Mouse (Mus musculus) C2C12 (cell line): Measurements from ENCODE around the gene Cldn6. TPM values are rescaled to one million over a fixed set of nuclear protein-coding genes. Genes with fewer than 3 reads are reported as not detected.

ENCODE experiments used
- H3K27me3 ChIP-seq: one replicate; pipeline ENCODE4 v1.6.1; 2011; ENCODE audit not compliant: control insufficient read depth, insufficient read depth, insufficient read length
- H3K36me3 ChIP-seq: one replicate; pipeline ENCODE4 v1.6.1; 2011; ENCODE audit not compliant: control insufficient read depth, insufficient read depth
- H3K4me3 ChIP-seq: one replicate; pipeline ENCODE4 v1.5.1; 2011; ENCODE audit warnings: mild to moderate bottlenecking, control low read depth; ENCODE audit not compliant: poor library complexity, insufficient read depth, severe bottlenecking
- H3K79me2 ChIP-seq: one replicate; pipeline ENCODE4 v1.6.1; 2011; ENCODE audit not compliant: control insufficient read depth, insufficient read depth
- H3K79me3 ChIP-seq: one replicate; pipeline ENCODE4 v1.6.1; 2011; ENCODE audit warnings: low read depth, control low read depth
- H3ac ChIP-seq: one replicate; pipeline ENCODE3; 2011; ENCODE audit warnings: low read depth; ENCODE audit not compliant: control insufficient read depth, insufficient read length
- CEBPB ChIP-seq: IDR thresholded peaks from one replicate; pipeline ENCODE4 v1.6.1; 2011; ENCODE audit warnings: low read depth, mild to moderate bottlenecking, control low read depth, moderate library complexity
- CTCF ChIP-seq: IDR thresholded peaks from one replicate; pipeline ENCODE4 v1.5.1; 2011; ENCODE audit not compliant: control insufficient read depth, insufficient read depth, insufficient read length
- FOSL1 ChIP-seq: IDR thresholded peaks from one replicate; pipeline ENCODE4 v1.8.0; 2011; ENCODE audit warnings: mild to moderate bottlenecking, low read length; ENCODE audit not compliant: poor library complexity, insufficient read depth, severe bottlenecking
- MAX ChIP-seq: IDR thresholded peaks from one replicate; pipeline ENCODE4 v1.6.1; 2011; ENCODE audit warnings: mild to moderate bottlenecking, control low read depth
- MYOD1 ChIP-seq: IDR thresholded peaks from one replicate; pipeline ENCODE4 v1.6.1; 2011; ENCODE audit warnings: low read depth; ENCODE audit not compliant: control insufficient read depth, insufficient read length
- MYOG ChIP-seq: IDR thresholded peaks from one replicate; pipeline ENCODE4 v1.6.1; 2011; ENCODE audit not compliant: control insufficient read depth, insufficient read length; ENCODE audit errors: extremely low read depth
- USF1 ChIP-seq: IDR thresholded peaks from one replicate; pipeline ENCODE4 v1.6.1; 2011; ENCODE audit warnings: low read depth, mild to moderate bottlenecking, control low read depth, moderate library complexity
- polyA plus RNA-seq: library from polyadenylated mRNA; unstranded; fragments of >200 nt; fragmentation: generic; extraction: Trizol; gene quantifications from one replicate; pipeline ENCODE4 v1.2.1, GENCODE M21; 2012; ENCODE audit warnings: missing spikeins

Cldn6 gene
- polyA plus RNA-seq, 1 experiment, result not detected

DNA sequence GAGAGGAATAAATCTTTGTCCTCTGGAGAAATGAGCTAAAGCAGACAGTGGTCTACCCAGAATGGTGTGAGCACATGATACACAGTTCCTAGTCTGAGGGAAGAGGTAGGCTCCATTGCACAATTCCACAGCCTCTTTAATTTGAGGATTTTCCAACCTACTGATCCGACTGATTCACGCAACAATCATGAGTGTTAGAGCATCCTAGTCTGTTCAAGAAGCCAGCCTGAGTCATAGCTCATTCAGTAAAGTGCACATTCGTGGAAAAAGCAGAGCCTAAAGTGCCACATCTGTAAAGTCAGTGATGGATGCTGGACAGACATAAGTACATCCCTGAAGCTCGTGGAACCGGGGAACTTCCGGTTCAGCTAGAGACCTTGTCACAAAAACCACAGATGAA lies 27.7 kb upstream of the Cldn6 start:
- TF ChIP-seq MYOD1 (no peak), FOSL1 (no peak), CEBPB (peak; percentile 50), CTCF (no peak)

DNA sequence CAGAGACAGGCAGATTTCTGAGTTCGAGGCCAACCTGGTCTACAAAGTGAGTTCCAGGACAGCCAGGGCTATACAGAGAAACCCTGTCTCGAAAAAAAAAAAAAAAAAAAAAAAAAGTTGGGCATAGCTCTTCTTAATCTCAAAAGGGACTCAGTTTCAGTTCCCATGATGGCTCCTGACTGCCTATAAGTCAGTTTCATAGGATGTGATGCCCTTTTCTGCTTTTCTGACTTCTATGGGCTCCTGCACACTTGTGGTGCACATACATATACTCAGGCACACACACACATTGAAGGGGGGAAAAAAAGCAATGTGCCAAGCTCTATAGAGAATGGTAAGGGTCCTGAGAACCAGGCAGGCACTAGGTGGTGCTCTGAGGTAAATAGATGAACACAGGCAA lies 25.7 kb upstream of the Cldn6 start:
- no peaks in the 10 kb centered on the region for H3K79me3 ChIP-seq
- H3K27me3 ChIP-seq, result no peaks in the 10 kb centered on the region
- H3ac ChIP-seq, result no peak overlapping the region
- no peak overlapping the region for H3K4me3 ChIP-seq
- no peak for TF ChIP-seq MYOG
- no peak for TF ChIP-seq CEBPB
- TF ChIP-seq MAX, result no peak
- no peak for TF ChIP-seq CTCF
- TF ChIP-seq FOSL1, result no peak
- TF ChIP-seq USF1, result no peak
- no peak for TF ChIP-seq MYOD1
- H3K79me2 ChIP-seq, result no peaks in the 10 kb centered on the region
- H3K36me3 ChIP-seq, result no peaks in the 10 kb centered on the region

More for the DNA sequence above, 27.7 kb upstream of the Cldn6 start:
- Histone ChIP-seq H3K79me2 (no peaks in the 10 kb centered on the region), H3K27me3 (peaks cover 11% of the 10 kb centered on the region), H3K4me3 (no peak overlapping the region), H3K79me3 (no peaks in the 10 kb centered on the region), H3K36me3 (no peaks in the 10 kb centered on the region), H3ac (no peak overlapping the region)

DNA sequence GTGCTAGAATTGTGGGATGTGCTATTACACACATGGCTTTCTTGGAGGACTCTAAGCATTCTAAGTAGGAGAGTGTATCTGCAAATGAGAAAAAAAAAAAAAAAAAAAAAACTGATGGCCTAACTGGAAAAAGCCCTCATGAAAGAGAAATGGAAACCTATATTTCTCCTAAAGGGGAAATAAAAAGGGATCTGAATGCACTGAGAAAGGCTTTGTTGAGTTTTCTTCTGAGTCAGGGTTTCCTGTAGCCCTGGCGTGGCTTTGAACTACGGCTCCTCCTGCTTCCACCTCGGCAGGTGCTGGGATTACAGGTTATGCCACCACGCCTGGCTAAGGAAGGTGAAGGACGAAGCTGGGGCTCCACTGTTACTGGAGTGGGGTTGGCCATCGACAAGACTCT lies 25.0 kb upstream of the Cldn6 start:
- TF ChIP-seq CEBPB (no peak), MAX (no peak), MYOD1 (no peak), MYOG (no peak), CTCF (no peak), FOSL1 (no peak), USF1 (no peak)
- Histone ChIP-seq H3K79me3 (no peaks in the 10 kb centered on the region), H3K27me3 (no peaks in the 10 kb centered on the region), H3ac (no peak overlapping the region), H3K79me2 (no peaks in the 10 kb centered on the region), H3K4me3 (no peak overlapping the region), H3K36me3 (no peaks in the 10 kb centered on the region)

DNA sequence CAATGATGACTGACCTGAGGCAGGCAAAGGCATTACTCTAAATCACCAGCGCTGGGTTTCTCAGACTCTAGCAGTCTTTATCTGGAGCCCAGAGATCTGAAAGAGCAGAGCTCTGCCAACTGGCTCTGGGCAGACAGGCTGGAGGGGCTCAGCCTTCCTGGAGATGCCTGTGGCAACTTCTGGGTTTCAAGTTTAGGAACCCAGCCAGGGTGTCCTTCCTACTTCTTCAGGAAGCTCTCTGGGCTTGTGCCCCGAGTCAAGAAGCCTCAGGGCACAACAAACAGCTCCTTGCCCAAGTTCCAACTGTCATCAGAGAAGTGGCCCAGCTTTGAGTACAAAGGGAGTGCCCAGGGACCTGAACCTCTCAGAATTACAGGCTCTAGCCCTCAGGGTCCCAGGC lies 24.6 kb upstream of the Cldn6 start:
- no peak overlapping the region for H3ac ChIP-seq
- no peak overlapping the region for H3K4me3 ChIP-seq
- no peaks in the 10 kb centered on the region for H3K27me3 ChIP-seq
- no peaks in the 10 kb centered on the region for H3K36me3 ChIP-seq
- no peaks in the 10 kb centered on the region for H3K79me2 ChIP-seq
- no peaks in the 10 kb centered on the region for H3K79me3 ChIP-seq
- no peak for TF ChIP-seq USF1
- TF ChIP-seq MAX, result no peak

DNA sequence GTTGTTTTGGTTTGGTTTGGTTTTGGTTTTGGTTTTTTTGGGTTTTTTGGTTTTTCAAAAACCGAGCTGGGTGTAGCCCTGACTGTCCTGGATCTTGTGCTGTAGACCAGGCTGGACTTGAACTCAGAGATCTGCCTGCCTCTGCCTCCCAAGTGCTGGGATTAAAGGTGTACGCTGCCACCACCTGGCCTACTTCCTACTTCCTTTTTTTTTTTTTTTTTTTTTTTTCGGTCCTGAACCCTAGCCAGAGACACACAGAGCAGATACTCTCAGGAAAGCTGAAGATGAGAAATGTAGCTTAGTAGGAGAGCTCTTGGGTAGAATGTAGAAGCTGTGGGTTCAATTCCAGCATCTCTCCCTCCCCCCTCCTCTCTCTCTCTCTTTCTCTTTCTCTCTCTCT lies 20.6 kb upstream of the Cldn6 start:
- Histone ChIP-seq H3K4me3 (no peak overlapping the region), H3K79me2 (no peaks in the 10 kb centered on the region), H3K79me3 (no peaks in the 10 kb centered on the region), H3K36me3 (no peaks in the 10 kb centered on the region), H3ac (no peak overlapping the region), H3K27me3 (no peaks in the 10 kb centered on the region)
- TF ChIP-seq MYOD1, result no peak
- no peak for TF ChIP-seq CTCF
- TF ChIP-seq FOSL1, result no peak
- TF ChIP-seq MYOG, result no peak
- TF ChIP-seq CEBPB, result no peak
- TF ChIP-seq USF1, result no peak
- TF ChIP-seq MAX, result no peak

DNA sequence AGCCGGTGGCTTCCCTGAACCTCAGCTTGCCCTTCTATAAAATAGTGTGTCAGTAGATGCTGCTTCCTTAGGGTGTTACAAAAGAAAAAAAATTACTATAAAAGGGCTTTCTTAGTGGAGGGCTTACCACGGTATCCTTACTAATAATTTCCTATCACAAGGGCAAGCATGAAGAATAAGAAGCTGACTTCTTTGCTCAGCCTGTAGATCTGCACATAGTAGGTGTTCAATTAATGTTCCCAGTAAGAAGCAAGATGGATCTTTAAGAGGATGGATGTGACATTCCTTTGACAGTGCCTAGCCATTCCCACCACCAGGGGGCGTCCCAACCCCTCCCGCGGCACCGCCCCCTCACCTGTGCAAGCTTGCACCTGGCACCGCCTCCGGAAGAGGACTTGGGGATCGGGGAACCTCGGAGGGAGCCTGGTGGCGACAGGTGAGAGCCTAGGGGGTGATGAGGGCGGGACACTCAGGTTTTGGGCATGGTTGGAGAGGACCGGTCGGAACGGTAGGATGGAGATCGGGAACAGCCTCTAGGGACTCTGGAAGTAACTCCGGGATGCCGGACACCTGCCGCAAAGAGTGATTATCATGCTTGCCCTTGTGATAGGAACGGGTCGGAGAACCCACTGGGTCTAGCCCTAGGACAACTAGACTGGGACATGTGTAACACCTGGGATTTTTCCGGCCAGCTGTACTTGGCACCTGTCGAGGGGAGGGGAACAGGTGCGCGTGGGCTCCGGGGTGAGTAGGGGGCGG lies 18.8 kb upstream of the Cldn6 start, which contains the start of gene Bicdl2:
Bicdl2 (plus strand) TSS at position 390 of the 759 bp plus-strand sequence.
- Histone ChIP-seq H3K79me2 (no peaks in the 10 kb centered on the region), H3K79me3 (no peaks in the 10 kb centered on the region), H3K36me3 (no peaks in the 10 kb centered on the region), H3ac (no peak within 1 kb of the TSS), H3K27me3 (no peaks in the 10 kb centered on the region), H3K4me3 (no peak within 1 kb of the TSS)
- TF ChIP-seq CTCF (peak; percentile 43), MYOD1 (no peak)
